Mouse (Mus musculus) common myeloid progenitor, adult 5-6 weeks (primary cell): ENCODE measurements around the gene Park7. TPM values are rescaled to one million over a fixed set of nuclear protein-coding genes. Genes with fewer than 3 reads are reported as not detected.

Experiments
- ATAC-seq: replicated peaks from 2 replicates; pipeline ENCODE4 v1.8.0; 2016; ENCODE audit warnings: low read depth, mild to moderate bottlenecking, moderate TSS enrichment, inconsistent platforms; ENCODE audit not compliant: poor library complexity, severe bottlenecking
- total RNA-seq: library from RNA; stranded (forward); fragments of 200-1000, 187-1606 nt; gene quantifications from 2 replicates; pipeline ENCODE4 v1.2.3, GENCODE M21; 2017

Gene Park7
- 369 and 397 TPM in 2 replicates for total RNA-seq

DNA sequence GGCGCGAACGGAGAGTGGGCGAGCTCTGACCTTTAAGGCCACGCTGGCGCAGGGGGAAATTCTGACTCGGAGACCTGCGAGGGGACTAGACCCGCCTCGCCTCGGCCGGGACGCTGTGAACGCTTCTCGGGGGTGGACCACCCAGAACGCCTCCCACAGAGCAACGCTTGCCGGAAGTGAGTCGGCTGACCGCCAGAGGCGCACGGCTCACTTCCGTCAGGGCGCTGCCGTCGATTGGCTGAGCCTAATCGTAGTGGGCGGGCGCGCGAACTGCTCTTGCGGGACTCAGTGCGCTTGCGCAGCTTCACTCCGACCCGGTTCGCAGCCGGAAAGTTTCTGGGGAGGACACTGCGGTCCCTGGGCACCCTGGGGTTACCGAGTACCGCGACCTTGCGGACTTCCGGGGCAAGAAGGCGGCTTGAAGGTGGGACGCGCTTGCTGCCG, at the start of gene Park7, which contains the start of gene Tnfrsf9:
Gene Park7 (minus strand): TSS at position 148 of the 444 bp plus-strand sequence.
Gene Tnfrsf9 (plus strand): TSS at position 273 of the 444 bp plus-strand sequence.
- peak; percentile 81 for ATAC-seq

GRCm38 (mm10) chr4:150963711-150964110, 49.5 kb upstream of the Park7 start:
- ATAC-seq, result no peak

DNA sequence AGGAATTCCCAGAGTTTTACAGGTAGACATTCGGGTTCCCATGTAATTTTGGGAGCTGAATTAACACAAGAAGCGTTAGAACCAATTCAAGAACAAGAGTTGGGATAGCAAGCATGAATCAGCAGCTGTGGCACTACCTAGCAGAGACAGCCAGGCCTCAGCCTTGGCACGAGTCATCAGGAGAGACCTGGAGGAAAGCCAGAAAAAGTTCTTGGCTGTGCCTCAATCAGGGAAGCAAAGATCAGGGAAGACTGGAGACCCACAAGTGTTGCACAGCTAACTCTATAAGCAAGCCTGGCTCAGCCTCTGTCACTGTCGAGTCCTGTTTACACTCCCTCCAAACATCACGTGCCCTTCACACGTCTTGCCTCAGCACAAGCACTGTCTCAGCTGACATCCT, 48.0 kb upstream of the Park7 start:
- ATAC-seq, result no peak

DNA sequence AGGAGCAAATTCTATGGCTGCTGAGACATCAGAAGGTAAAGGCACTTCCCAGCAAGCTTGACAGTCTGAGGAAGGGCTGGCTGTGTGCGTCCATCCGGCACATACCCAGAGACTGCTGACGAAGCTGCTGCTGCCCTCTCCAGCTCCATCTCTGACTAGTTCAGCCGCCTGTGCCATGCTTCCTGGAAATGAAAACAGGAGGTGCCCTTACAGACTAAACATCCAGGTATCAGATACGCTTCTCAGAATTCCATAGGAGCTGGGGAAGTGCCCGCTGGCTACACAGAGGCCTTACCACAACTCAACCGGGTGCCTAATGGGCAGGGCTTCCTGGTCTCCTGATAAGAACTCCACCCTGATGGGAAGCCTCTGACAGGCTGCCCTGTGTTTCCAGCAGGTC, 44.3 kb upstream of the Park7 start:
- ATAC-seq, result no peak

DNA sequence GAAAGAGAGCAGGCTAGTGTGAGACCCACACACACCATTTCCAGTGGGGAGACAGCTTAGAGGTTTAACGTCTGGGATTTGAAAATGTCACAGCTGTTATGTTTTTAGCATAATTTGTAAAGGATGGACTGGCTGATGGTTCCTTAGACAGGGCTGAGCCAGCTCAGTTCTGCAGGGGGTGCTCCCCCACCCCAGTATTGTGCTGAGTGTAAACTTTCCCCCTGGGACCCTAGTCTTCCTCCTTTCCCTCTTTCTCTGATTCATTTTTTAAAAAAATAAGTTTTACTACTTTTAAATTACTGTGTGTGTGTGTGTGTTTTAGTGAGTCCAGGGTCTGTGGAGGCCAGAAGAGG, 42.8 kb upstream of the Park7 start:
- no peak for ATAC-seq

DNA sequence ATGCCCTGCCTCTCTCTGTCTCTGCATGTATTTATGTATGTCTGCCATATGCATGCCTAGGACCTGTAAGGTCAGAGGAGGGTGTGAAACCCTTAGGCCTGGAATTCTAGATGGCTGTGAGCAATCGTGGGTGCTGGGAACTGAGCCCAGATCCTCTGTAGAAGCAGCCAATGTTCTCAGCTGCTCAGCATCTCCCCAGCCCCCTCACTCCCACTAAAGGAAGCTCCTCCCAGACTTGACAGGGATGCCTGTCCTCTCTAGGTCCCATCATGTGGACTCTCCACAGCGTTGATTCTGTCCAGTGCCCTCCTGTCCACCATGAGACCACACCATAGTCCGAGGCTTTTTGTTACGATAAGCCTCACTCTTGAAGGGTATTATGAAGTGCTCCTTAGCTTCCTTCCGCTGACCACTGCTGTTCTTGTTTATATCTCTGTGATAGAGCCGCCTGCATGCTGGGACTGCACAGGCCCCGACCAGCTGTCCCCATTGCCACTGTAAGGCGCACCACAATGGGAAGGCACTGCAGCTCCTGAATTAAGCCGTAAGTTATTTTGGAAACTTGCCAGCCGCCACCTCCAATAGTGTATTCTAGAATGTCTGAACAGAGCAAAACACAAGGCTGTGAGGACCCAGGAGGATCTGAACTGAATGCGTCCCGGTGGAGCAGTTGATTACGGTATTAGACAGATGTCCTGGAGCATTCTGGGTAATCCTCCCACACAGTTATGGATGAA, 42.3 kb upstream of the Park7 start:
- ATAC-seq, result no peak

DNA sequence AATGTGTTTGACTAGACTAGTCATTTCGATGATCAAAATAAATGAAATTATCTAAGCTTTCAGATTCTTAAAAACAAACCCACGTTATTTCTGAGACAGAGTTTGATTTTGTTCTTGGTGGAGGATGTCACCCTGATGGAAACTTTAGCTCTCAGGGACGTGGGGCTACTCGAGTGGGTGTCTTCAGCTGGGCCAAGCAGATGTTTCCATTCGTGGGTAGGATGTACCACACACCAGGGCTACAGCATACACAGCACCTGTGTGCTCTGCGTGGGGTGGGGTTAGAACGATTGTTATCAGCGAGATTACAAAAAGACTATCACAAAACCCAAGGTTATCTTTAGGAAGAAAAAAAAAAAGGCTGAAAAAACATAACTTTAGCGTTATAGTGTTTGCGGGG, 36.7 kb upstream of the Park7 start:
- no peak for ATAC-seq

- ATAC-seq, result no peak
Measured at GRCm38 (mm10) chr4:150944707-150945106, 30.5 kb upstream of the Park7 start.

- ATAC-seq, result no peak
Measured at GRCm38 (mm10) chr4:150939991-150940651, 25.9 kb upstream of the Park7 start.

- ATAC-seq, result no peak
Measured at GRCm38 (mm10) chr4:150938063-150938452, 23.8 kb upstream of the Park7 start.

GRCm38 (mm10) chr4:150937293-150938062, 23.2 kb upstream of the Park7 start:
- ATAC-seq, result no peak

DNA sequence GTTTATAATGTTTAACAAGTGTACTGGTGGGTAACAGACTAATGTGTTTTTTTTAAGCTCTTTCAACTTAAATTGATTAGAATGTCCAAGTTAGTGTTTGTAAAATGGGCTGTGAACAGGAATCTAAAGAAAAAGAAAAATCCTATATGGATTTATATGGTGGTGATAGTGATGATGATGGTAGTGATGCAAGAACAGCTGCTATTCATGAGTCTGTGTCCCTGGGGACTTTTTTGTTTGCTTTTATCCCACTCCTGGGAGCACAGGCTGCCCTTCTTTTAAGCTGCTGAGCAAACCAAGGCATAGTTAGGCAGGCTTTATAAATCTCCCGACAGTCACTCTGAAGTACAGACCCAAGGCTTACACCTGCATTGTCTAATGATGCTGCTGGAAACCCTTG, 19.3 kb upstream of the Park7 start:
- ATAC-seq, result no peak

- no peak for ATAC-seq
Measured at GRCm38 (mm10) chr4:150927789-150928188, 13.6 kb upstream of the Park7 start.

DNA sequence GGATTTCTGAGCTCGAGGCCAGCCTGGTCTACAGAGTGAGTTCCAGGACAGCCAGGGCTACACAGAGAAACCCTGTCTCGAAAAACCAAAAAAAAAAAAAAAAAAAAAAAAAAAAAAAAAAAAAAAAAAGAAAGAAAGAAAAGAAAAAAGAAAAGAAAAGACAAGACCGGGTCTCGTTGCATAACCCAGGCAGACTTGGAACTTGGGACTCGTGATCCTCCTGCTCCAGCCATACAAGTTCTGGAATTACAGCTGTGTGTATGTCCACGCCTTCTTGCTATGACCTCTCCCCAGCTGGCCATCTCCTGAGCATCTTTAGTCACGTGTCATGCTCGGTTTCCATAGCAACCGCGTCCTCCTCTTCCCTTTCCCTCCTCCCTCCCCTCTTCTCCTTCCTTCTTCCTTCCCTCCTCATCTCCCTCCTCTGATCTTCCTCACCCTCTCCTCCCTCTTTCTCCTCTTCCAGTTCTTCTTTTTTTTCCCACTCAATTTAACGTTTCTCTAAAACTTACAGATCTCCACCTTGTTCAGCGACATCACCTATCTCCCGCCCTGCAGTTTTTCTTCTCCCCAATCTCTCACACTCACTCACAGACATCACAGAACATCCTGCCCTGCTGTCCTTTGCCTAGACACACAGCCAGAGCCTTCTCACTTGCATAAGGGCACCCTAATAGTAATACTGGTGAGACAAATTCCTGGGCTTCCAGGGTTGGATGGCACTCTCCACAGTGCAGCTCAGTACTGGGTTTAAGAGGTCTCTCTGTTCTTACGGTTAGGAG, 12.9 kb upstream of the Park7 start:
- ATAC-seq, result no peak

GRCm38 (mm10) chr4:150925923-150926322, 11.7 kb upstream of the Park7 start:
- no peak for ATAC-seq

GRCm38 (mm10) chr4:150924936-150925335, 10.7 kb upstream of the Park7 start:
- no peak for ATAC-seq

DNA sequence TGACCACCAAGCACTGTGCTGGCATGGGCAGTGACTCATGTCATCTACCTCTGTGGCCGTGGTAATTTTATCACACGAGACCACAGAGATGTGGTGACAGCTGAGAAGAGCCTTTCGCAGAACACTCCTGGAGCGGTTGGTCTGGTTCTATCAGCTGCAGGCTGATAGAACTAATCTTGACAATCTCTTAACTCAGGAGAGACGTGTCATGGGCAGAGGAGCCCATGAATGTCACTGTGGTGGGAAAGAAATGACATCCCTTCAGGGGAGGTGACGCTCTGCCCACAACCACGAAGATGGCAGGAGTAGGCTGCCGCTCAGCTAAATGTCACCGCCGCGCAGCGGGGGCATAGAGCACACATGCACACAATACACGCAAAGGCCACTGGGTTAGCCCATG, 10.1 kb upstream of the Park7 start:
- ATAC-seq, result peak; percentile 69

DNA sequence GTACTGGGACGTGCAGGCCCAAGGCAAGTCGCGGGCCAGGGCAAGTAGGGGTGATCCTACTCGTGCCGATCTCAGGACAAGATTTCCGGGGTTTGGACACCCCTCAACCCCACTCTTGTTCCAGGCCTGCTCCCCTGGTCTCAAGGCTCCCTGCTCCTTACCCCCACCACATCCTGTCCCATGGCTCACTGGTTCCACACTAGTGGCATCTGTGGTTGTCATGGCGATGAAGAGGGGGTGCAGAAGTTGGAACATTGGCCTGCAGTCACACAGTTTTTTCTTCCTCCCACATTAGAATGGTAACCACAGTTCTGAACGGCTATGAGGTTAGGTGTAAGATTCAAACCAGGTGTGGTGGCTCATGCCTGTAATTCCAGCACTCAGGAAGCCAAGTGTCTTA, 7.0 kb upstream of the Park7 start:
- ATAC-seq, result no peak

DNA sequence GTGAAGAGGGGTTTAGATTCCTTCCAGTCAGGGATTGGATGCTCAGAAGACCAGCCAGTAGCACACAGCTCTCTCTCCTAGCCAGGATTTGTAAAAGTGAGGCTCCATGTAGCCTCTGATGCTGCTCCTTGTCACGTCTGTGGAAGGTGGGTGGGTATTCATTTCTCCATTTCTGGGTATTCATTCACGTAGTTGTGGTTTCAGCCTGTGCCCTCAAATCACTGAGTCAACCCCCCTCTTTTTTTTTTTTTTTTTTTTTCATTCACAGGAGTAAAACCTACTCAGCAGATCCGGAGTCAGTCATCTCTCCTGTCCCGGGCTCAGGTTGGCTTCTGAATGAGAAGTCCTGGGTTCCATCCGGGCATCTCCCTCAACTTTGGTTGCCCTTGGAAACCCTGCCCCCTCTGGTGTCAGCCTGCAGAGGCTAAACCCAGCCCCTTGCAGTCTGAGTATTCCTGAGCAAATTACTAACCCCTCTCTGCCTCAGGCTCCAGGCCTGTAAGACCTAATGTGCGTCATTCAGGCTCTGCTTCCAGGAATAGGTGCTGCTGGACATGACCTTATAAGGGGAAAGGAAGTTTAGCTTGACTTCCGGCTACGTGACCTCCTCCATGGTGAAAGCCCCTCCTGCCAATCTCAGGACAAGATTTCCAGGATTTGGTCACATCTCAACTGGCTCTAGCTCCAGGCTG, 3.2 kb upstream of the Park7 start:
- ATAC-seq, result no peak
